Mouse (Mus musculus): ENCODE measurements around the gene Ror1. TPM values are rescaled to one million over a fixed set of nuclear protein-coding genes. Genes with fewer than 3 reads are reported as not detected.

The Ror1 gene
- not detected in 2 replicates for total RNA-seq (2015; ENCODE audit: low replicate concordance)
- not detected in 2 replicates for total RNA-seq (2017; ENCODE audit: low replicate concordance)

- ATAC-seq (replicated peaks; ENCODE audit: low FRiP score, poor library complexity, severe bottlenecking) = no peak
Observed at GRCm38 (mm10) chr4:100095685-100096595, at the start of gene Ror1. Gene Ror1 (plus strand): TSS chr4:100095791.

GRCm38 (mm10) chr4:100047066-100047465 is 48.5 kb upstream of the Ror1 start:
- no peak for ATAC-seq (replicated peaks; ENCODE audit: low FRiP score, poor library complexity, severe bottlenecking)

- no peak for ATAC-seq (replicated peaks; ENCODE audit: low FRiP score, poor library complexity, severe bottlenecking)
Observed at GRCm38 (mm10) chr4:100048351-100048950, 47.1 kb upstream of the Ror1 start.

GRCm38 (mm10) chr4:100051767-100052166 is 43.8 kb upstream of the Ror1 start:
- no peak for ATAC-seq (replicated peaks; ENCODE audit: low FRiP score, poor library complexity, severe bottlenecking)

- no peak for ATAC-seq (replicated peaks; ENCODE audit: low FRiP score, poor library complexity, severe bottlenecking)
Observed at GRCm38 (mm10) chr4:100052258-100052657, 43.3 kb upstream of the Ror1 start.

GRCm38 (mm10) chr4:100056046-100056445 is 39.5 kb upstream of the Ror1 start:
- ATAC-seq (replicated peaks; ENCODE audit: low FRiP score, poor library complexity, severe bottlenecking) = no peak

- ATAC-seq (replicated peaks; ENCODE audit: low FRiP score, poor library complexity, severe bottlenecking) = no peak
Observed at GRCm38 (mm10) chr4:100056446-100056845, 39.1 kb upstream of the Ror1 start.

- ATAC-seq (replicated peaks; ENCODE audit: low FRiP score, poor library complexity, severe bottlenecking) = no peak
Observed at GRCm38 (mm10) chr4:100057381-100057780, 38.2 kb upstream of the Ror1 start.

- ATAC-seq (replicated peaks; ENCODE audit: low FRiP score, poor library complexity, severe bottlenecking) = no peak
Observed at GRCm38 (mm10) chr4:100058631-100059030, 37.0 kb upstream of the Ror1 start.

GRCm38 (mm10) chr4:100059811-100060210 is 35.8 kb upstream of the Ror1 start:
- no peak for ATAC-seq (replicated peaks; ENCODE audit: low FRiP score, poor library complexity, severe bottlenecking)

GRCm38 (mm10) chr4:100061396-100062066 is 34.1 kb upstream of the Ror1 start:
- ATAC-seq (replicated peaks; ENCODE audit: low FRiP score, poor library complexity, severe bottlenecking) = no peak

- no peak for ATAC-seq (replicated peaks; ENCODE audit: low FRiP score, poor library complexity, severe bottlenecking)
Observed at GRCm38 (mm10) chr4:100065686-100066085, 29.9 kb upstream of the Ror1 start.

GRCm38 (mm10) chr4:100070101-100070500 is 25.5 kb upstream of the Ror1 start:
- ATAC-seq (replicated peaks; ENCODE audit: low FRiP score, poor library complexity, severe bottlenecking) = no peak

GRCm38 (mm10) chr4:100096596-100097181 is 1.1 kb downstream of the Ror1 start:
- no peak for ATAC-seq (replicated peaks; ENCODE audit: low FRiP score, poor library complexity, severe bottlenecking)

GRCm38 (mm10) chr4:100097364-100097979 is 1.9 kb downstream of the Ror1 start:
- no peak for ATAC-seq (replicated peaks; ENCODE audit: low FRiP score, poor library complexity, severe bottlenecking)

- ATAC-seq (replicated peaks; ENCODE audit: low FRiP score, poor library complexity, severe bottlenecking) = no peak
Observed at GRCm38 (mm10) chr4:100101066-100101820, 5.7 kb downstream of the Ror1 start.

- ATAC-seq (replicated peaks; ENCODE audit: low FRiP score, poor library complexity, severe bottlenecking) = no peak
Observed at GRCm38 (mm10) chr4:100101844-100102243, 6.3 kb downstream of the Ror1 start.

- ATAC-seq (replicated peaks; ENCODE audit: low FRiP score, poor library complexity, severe bottlenecking) = no peak
Observed at GRCm38 (mm10) chr4:100104241-100104640, 8.7 kb downstream of the Ror1 start.

- ATAC-seq (replicated peaks; ENCODE audit: low FRiP score, poor library complexity, severe bottlenecking) = no peak
Observed at GRCm38 (mm10) chr4:100107593-100107992, 12.0 kb downstream of the Ror1 start.
